ENCODE assay signal across 27 mouse cellular contexts in the genomic region with DNA sequence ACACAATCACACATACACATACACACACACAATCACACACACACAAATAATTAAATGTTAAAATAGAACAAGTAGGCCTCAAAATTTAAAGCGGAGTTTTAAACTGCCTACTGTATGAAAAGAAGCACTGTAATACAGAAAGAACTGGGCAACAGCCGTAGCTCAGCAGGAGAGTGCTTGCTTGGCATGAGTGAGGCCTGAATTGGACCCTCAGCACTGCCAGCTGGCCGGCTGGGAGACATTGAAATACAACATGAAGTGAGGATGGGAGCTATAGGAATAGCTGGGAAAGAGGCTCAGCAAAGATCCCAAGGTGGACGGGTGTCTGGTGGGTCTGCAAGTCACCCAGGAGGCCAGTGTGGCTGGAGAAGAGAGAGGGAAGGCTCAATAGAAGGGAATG.
DNase-seq lines count a peak whose midpoint lies in the region; ATAC-seq lines count a peak whose summit lies in the region.
"Had no signal": no experiment of that assay in that cellular context is flagged by ENCODE, and none has a peak within 500 bp of the region (broad histone marks: within the 10 kb centered on the region; RNA-seq: fewer than 3 reads in every experiment).

No protein-coding gene starts in this region.

- peaks cover 14% of the 10 kb centered on the region for H3K9me3 ChIP-seq in heart, embryonic 12.5 days (replicated peaks)
- H3K9me3 ChIP-seq: embryonic facial prominence, embryonic 13.5 days; lung, embryonic 15.5 days; neural tube, embryonic 13.5 days had no signal

- no peak overlapping the region for H3K4me3 ChIP-seq in heart, embryonic 12.5 days
- H3K4me3 ChIP-seq: embryonic facial prominence, embryonic 13.5 days; forebrain, embryonic 10.5 days; heart, adult 2 months; heart, embryonic 13.5 days; kidney, embryonic 15.5 days; limb, embryonic 13.5 days; lung, embryonic 15.5 days; myocyte; neural tube, embryonic 13.5 days had no signal

- no peaks in the 10 kb centered on the region for H3K4me1 ChIP-seq in heart, embryonic 12.5 days (replicated peaks)
- H3K4me1 ChIP-seq: embryonic facial prominence, embryonic 13.5 days; heart, embryonic 13.5 days; kidney, embryonic 15.5 days; limb, embryonic 13.5 days; lung, embryonic 15.5 days; neural tube, embryonic 13.5 days had no signal

- H3K36me3 ChIP-seq in heart, embryonic 12.5 days = no peaks in the 10 kb centered on the region
- H3K36me3 ChIP-seq: embryonic facial prominence, embryonic 13.5 days; forebrain, embryonic 10.5 days; heart, embryonic 13.5 days; kidney, embryonic 15.5 days; limb, embryonic 13.5 days; lung, embryonic 15.5 days; neural tube, embryonic 13.5 days had no signal

- ATAC-seq in heart, embryonic 12.5 days (ENCODE audit: insufficient number of reproducible peaks, low FRiP score) = no peak
- ATAC-seq: forebrain, embryonic 16.5 days; midbrain, embryonic 16.5 days; Patski had no signal

- H3K4me2 ChIP-seq in heart, embryonic 12.5 days = no peak overlapping the region
- H3K4me2 ChIP-seq: embryonic facial prominence, embryonic 13.5 days; heart, embryonic 13.5 days; hindbrain, embryonic 14.5 days; kidney, embryonic 15.5 days; limb, embryonic 13.5 days; liver, embryonic 11.5 days; lung, embryonic 15.5 days; midbrain, embryonic 11.5 days; neural tube, embryonic 13.5 days had no signal

- peak; percentile 87 for DNase-seq in left cerebral cortex, postnatal 4 days
- no peak for DNase-seq in left cerebral cortex, adult 9 months (ENCODE audit: low spot score in 2 of 2)
- peak; percentile 51 to 53 for DNase-seq in cerebellum, adult 18-20 months
- peak; percentile 91 to 93 for DNase-seq in cerebellum, postnatal 10 days
- DNase-seq in spleen, adult 12 weeks (ENCODE audit: low spot score) = no peak
- no peak for DNase-seq in urinary bladder, postnatal 36 days (ENCODE audit: low spot score in 2 of 2)
- DNase-seq: heart, adult 2 months; heart, postnatal 10 days; kidney, adult 18-20 months; kidney, postnatal 25 days; right cerebral cortex, postnatal 4 days; thymus, postnatal 14 days had no signal

- H3K27me3 ChIP-seq in heart, embryonic 12.5 days (replicated peaks) = no peaks in the 10 kb centered on the region
- H3K27me3 ChIP-seq: embryonic facial prominence, embryonic 13.5 days; heart, embryonic 13.5 days; kidney, embryonic 15.5 days; limb, embryonic 13.5 days; lung, embryonic 15.5 days; neural tube, embryonic 13.5 days; Patski had no signal

- 84% methylated on average over 4 of the region's 4 CpGs for WGBS in heart, embryonic 12.5 days

- no peak overlapping the region for H3K27ac ChIP-seq in heart, embryonic 12.5 days (ENCODE audit: poor library complexity, severe bottlenecking)
- H3K27ac ChIP-seq: embryonic facial prominence, embryonic 13.5 days; forebrain, embryonic 10.5 days; heart, adult 2 months; heart, embryonic 13.5 days; hindbrain, embryonic 14.5 days; kidney, embryonic 15.5 days; limb, embryonic 13.5 days; lung, embryonic 15.5 days; neural tube, embryonic 13.5 days had no signal

- intact Hi-C loops in left cerebral cortex, postnatal 4 days (cut with DNase I) = no loop called here

- no peak overlapping the region for H3K9ac ChIP-seq in heart, embryonic 12.5 days
- H3K9ac ChIP-seq: embryonic facial prominence, embryonic 13.5 days; heart, embryonic 13.5 days; hindbrain, embryonic 14.5 days; kidney, embryonic 15.5 days; limb, embryonic 13.5 days; lung, embryonic 15.5 days; neural tube, embryonic 13.5 days had no signal

Comparison
In these comparisons a context has a peak if more than half of its experiments do, and no peak if none do; other contexts are left out.
1. DNase-seq: peak in left cerebral cortex, postnatal 4 days (single experiment), cerebellum, adult 18-20 months (2 of 2) and cerebellum, postnatal 10 days (2 of 2); none in left cerebral cortex, adult 9 months (0 of 2), spleen, adult 12 weeks (single experiment) and urinary bladder, postnatal 36 days (0 of 2).